Mouse (Mus musculus) heart, embryonic 16.5 days (tissue): ENCODE data around the gene Hdhd5. TPM values are rescaled to one million over a fixed set of nuclear protein-coding genes. Genes with fewer than 3 reads are reported as not detected.

Source experiments
- ATAC-seq: fragments of 200-750 bp; cut with Nextera tagmentation; replicated peaks from 2 replicates; pipeline ENCODE4 v1.8.0; 2017; ENCODE audit warnings: moderate number of reproducible peaks; ENCODE audit not compliant: insufficient read depth, low FRiP score; ENCODE audit errors: extremely low read depth
- H3K27ac ChIP-seq: fragments of 300-500 bp; sonication (generic); 2 replicates; pipeline ENCODE4 v1.5.1; 2014; ENCODE audit warnings: mild to moderate bottlenecking, low read length, control low read depth, moderate library complexity
- H3K27me3 ChIP-seq: fragments of 300-500 bp; sonication (generic); 2 replicates; pipeline ENCODE4 v1.6.1; 2014; ENCODE audit warnings: low read length, mixed read lengths; ENCODE audit not compliant: control insufficient read depth, insufficient read depth
- H3K36me3 ChIP-seq: fragments of 300-500 bp; sonication (generic); 2 replicates; pipeline ENCODE4 v1.6.1; 2014; ENCODE audit not compliant: control insufficient read depth, insufficient read depth
- H3K4me1 ChIP-seq: fragments of 300-500 bp; sonication (generic); 2 replicates; pipeline ENCODE4 v1.6.1; 2014; ENCODE audit warnings: low read length, mixed read lengths; ENCODE audit not compliant: control insufficient read depth, insufficient read depth
- H3K4me2 ChIP-seq: fragments of 300-500 bp; sonication (generic); 2 replicates; pipeline ENCODE4 v1.6.1; 2014; ENCODE audit warnings: low read depth, mild to moderate bottlenecking, control low read depth, low read length
- H3K4me3 ChIP-seq: fragments of 300-500 bp; sonication (generic); 2 replicates; pipeline ENCODE4 v1.5.1; 2014; ENCODE audit warnings: mild to moderate bottlenecking, control low read depth, low read length
- H3K9ac ChIP-seq: fragments of 300-500 bp; sonication (generic); 2 replicates; pipeline ENCODE4 v1.6.1; 2014; ENCODE audit warnings: low read length, control low read depth
- H3K9me3 ChIP-seq: fragments of 300-500 bp; sonication (generic); replicated peaks from 2 replicates; pipeline ENCODE4 v1.6.1; 2016; ENCODE audit warnings: low read length; ENCODE audit not compliant: control insufficient read depth
- WGBS: fragments of 180-500 bp; shearing (Covaris S2); extraction: QIAGEN DNeasy Blood & Tissue Kit; methylation state at CpG from one replicate; pipeline ENCODE4 v1.1.7; 2014; 5-methylcytosine and 5-hydroxymethylcytosine counted together
- polyA plus RNA-seq: library from polyadenylated mRNA; unstranded; fragments of >200 nt; fragmentation: Nextera tagmentation; extraction: Ambion mirVana; gene quantifications from 2 replicates; pipeline ENCODE4 v1.2.1, GENCODE M21; 2015

Hdhd5 gene
- polyA plus RNA-seq, 1 experiment from 2014 or later = 17.4 TPM

DNA sequence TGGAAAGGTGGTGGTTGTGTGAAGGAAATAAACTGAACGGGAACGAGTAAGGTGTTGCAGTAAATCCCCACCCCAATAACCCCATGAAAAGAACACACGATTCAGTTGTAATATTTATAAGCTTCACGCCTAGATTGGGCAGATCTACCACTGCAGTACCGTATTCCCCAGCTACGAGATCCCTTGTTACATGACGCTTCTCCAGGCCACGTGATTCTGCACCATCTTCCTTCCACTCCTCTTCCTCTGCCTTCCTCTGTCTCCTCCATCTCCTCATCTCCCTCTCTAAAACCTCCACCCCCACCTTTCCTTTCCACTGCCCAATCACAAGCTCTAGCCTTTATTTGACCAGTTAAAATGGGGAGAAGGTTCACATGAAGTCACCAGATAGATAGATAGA is 25.5 kb upstream of the Hdhd5 start:
- 85% methylated on average over 8 of the region's 8 CpGs for WGBS

DNA sequence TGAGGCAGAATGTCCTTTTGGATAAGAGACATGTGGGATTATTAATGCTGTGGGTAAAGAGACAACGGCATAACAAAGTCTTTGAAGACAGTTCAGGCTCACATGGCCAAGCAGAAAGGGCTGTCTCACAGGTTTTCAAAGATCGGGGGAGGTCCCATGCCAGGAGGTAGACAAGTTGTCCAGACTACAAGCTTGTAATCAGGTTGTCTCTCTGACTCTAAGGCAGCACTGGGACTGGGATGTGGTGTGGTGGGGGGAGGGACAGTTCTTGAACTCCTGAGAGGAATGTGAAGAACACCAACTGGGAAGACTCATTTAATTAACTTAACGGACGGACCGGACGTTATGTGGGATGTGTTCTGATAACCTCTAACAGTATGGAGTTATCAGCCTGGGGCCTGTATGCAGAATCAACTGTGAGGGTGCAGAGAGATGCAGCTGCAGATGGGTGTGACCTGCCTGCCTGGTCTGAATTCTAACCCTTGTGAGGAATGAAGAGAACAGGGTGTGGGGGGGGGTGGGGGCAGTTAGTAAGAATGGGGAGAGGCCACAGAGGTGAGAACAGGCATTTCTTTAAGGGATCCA is 25.0 kb upstream of the Hdhd5 start:
- Histone ChIP-seq H3K36me3 (no peaks in the 10 kb centered on the region), H3K27ac (no peak overlapping the region), H3K9ac (no peak overlapping the region), H3K4me1 (no peaks in the 10 kb centered on the region), H3K9me3 (no peaks in the 10 kb centered on the region), H3K27me3 (no peaks in the 10 kb centered on the region), H3K4me3 (no peak overlapping the region), H3K4me2 (no peak overlapping the region)
- WGBS = 69% methylated on average over 6 of the region's 6 CpGs
- ATAC-seq = no peak

More for the DNA sequence above, 25.5 kb upstream of the Hdhd5 start:
- H3K4me3 ChIP-seq = no peak overlapping the region
- H3K4me1 ChIP-seq = no peaks in the 10 kb centered on the region
- no peak overlapping the region for H3K4me2 ChIP-seq
- ATAC-seq = no peak
- H3K36me3 ChIP-seq = no peaks in the 10 kb centered on the region
- no peak overlapping the region for H3K27ac ChIP-seq
- no peak overlapping the region for H3K9ac ChIP-seq
- H3K9me3 ChIP-seq = no peaks in the 10 kb centered on the region
- no peaks in the 10 kb centered on the region for H3K27me3 ChIP-seq

- ATAC-seq = no peak
- WGBS = 65% methylated on average over 1 of the region's 1 CpGs
Measured at GRCm38 (mm10) chr6:120555152-120555551, 24.0 kb upstream of the Hdhd5 start.

DNA sequence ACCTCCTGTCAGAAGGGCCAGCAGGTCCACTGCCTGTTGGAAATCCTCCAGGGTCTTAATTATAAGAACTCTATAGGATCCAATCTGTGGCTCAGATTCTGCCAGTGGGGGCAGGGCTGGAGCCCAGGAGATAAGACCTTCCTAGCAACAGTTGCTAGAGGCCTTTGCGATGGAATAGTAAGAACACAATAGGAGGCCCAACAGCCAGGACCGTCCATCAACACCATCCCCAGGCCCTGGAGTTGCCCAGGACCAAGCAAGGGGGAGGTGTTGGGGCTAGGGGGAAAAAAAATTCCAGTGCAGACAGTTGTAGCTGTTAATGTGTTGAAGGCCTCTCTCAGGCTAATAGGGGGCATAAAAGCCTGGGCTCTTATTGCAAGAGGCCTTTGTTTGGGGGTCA is 19.1 kb upstream of the Hdhd5 start:
- Histone ChIP-seq H3K36me3 (no peaks in the 10 kb centered on the region), H3K27me3 (no peaks in the 10 kb centered on the region), H3K4me3 (no peak overlapping the region), H3K4me2 (no peak overlapping the region), H3K27ac (no peak overlapping the region), H3K9me3 (no peaks in the 10 kb centered on the region), H3K4me1 (no peaks in the 10 kb centered on the region; the same call in 1 of the 2 replicates), H3K9ac (no peak overlapping the region)
- no peak for ATAC-seq
- 14% methylated on average over 2 of the region's 2 CpGs for WGBS

More at GRCm38 (mm10) chr6:120555152-120555551, 24.0 kb upstream of the Hdhd5 start:
- Histone ChIP-seq H3K4me1 (no peaks in the 10 kb centered on the region; the same call in 1 of the 2 replicates), H3K4me2 (no peak overlapping the region), H3K27me3 (no peaks in the 10 kb centered on the region), H3K9me3 (no peaks in the 10 kb centered on the region), H3K4me3 (no peak overlapping the region), H3K36me3 (no peaks in the 10 kb centered on the region), H3K27ac (no peak overlapping the region), H3K9ac (no peak overlapping the region)

- Histone ChIP-seq H3K9ac (no peak overlapping the region), H3K4me1 (no peaks in the 10 kb centered on the region; the same call in 1 of the 2 replicates), H3K27ac (no peak overlapping the region), H3K9me3 (0 out of 2 replicates have a peak, but pooled peaks cover under 1% of the 10 kb centered on the region), H3K27me3 (no peaks in the 10 kb centered on the region), H3K4me3 (no peak overlapping the region), H3K36me3 (no peaks in the 10 kb centered on the region), H3K4me2 (no peak overlapping the region)
- ATAC-seq = no peak
- WGBS = 98% methylated on average over 3 of the region's 3 CpGs
Measured at GRCm38 (mm10) chr6:120548581-120548980, 17.5 kb upstream of the Hdhd5 start.

DNA sequence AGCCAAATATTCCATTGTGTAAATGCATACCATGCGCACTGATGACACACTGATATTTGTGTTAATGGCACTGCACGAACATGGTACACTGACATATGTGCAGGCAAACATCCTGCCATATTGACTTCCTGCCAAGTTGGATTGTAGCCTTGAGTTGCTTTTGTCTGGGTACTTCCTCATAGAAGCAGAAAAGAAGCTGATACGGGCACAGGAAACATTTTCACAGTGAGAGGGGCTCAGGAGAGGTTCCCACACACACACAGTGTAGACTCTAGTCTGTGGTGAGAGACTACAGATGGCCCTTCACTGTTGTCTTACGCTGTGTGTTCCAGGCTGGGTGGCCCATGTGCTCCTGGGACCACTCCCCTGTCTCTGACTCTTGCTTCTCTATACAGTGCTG is 15.9 kb upstream of the Hdhd5 start:
- no peak overlapping the region for H3K4me3 ChIP-seq
- no peaks in the 10 kb centered on the region for H3K27me3 ChIP-seq
- ATAC-seq = no peak
- no peak overlapping the region for H3K27ac ChIP-seq
- no peaks in the 10 kb centered on the region; the same call in 1 of the 2 replicates for H3K4me1 ChIP-seq
- H3K9me3 ChIP-seq = peaks cover 4% of the 10 kb centered on the region; the same call in 1 of the 2 replicates
- H3K9ac ChIP-seq = no peak overlapping the region
- 71% methylated on average over 4 of the region's 4 CpGs for WGBS
- H3K4me2 ChIP-seq = no peak overlapping the region
- H3K36me3 ChIP-seq = no peaks in the 10 kb centered on the region

- peaks cover 4% of the 10 kb centered on the region; the same call in 1 of the 2 replicates for H3K9me3 ChIP-seq
- 82% methylated on average over 3 of the region's 3 CpGs for WGBS
- H3K4me2 ChIP-seq = no peak overlapping the region
- no peak overlapping the region for H3K4me3 ChIP-seq
- no peak overlapping the region for H3K9ac ChIP-seq
- no peak for ATAC-seq
- H3K27me3 ChIP-seq = no peaks in the 10 kb centered on the region
- H3K27ac ChIP-seq = no peak overlapping the region
- no peaks in the 10 kb centered on the region for H3K36me3 ChIP-seq
- no peaks in the 10 kb centered on the region; the same call in 1 of the 2 replicates for H3K4me1 ChIP-seq
Measured at GRCm38 (mm10) chr6:120546292-120546691, 15.2 kb upstream of the Hdhd5 start.

DNA sequence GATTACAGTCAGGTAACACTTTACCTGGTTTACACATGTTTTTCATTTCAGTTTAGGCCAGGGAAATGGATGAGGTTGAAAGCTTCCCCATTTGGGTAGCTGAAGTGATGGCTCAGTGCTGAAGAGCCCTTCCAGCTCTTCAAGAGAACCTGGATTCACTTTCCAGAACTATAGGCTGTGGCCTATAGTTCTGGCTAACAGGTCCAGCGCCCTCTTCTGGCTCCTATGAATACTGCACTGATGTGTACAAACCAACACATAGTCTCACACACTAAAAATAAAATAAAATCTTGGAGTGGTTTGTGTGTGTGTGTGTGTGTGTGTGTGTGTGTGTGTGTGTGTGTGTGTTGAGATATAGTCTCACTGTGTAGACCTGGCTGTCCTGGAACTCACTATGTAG is 10.9 kb upstream of the Hdhd5 start:
- no peak overlapping the region for H3K4me2 ChIP-seq
- no peak overlapping the region for H3K27ac ChIP-seq
- no peak overlapping the region for H3K4me3 ChIP-seq
- no peak overlapping the region for H3K9ac ChIP-seq
- peaks cover 11% of the 10 kb centered on the region for H3K4me1 ChIP-seq
- H3K27me3 ChIP-seq = no peaks in the 10 kb centered on the region
- 21% methylated on average over 1 of the region's 1 CpGs for WGBS
- H3K36me3 ChIP-seq = no peaks in the 10 kb centered on the region
- peaks cover 4% of the 10 kb centered on the region; the same call in 1 of the 2 replicates for H3K9me3 ChIP-seq
- no peak for ATAC-seq

- no peaks in the 10 kb centered on the region for H3K36me3 ChIP-seq
- no peak overlapping the region for H3K4me3 ChIP-seq
- H3K4me1 ChIP-seq = peaks cover 11% of the 10 kb centered on the region
- peaks cover 4% of the 10 kb centered on the region; the same call in 1 of the 2 replicates for H3K9me3 ChIP-seq
- 40% methylated on average over 2 of the region's 2 CpGs for WGBS
- H3K4me2 ChIP-seq = no peak overlapping the region
- no peaks in the 10 kb centered on the region for H3K27me3 ChIP-seq
- 0 out of 2 replicates have a peak, but pooled peaks have one; percentile 15 for ATAC-seq
- H3K9ac ChIP-seq = no peak overlapping the region
- H3K27ac ChIP-seq = no peak overlapping the region
Measured at GRCm38 (mm10) chr6:120541386-120541785, 10.3 kb upstream of the Hdhd5 start.
